Mouse (Mus musculus) cerebral cortex, adult 2 months (tissue): Measurements from ENCODE around the gene Tmem136.

Experiments used
- WGBS: fragments of 180-500 bp; shearing (Covaris S2); methylation state at CpG from one replicate; pipeline ENCODE4 v1.1.7; 2018; 5-methylcytosine and 5-hydroxymethylcytosine counted together

Gene Tmem136

GRCm38 (mm10) chr9:43108721-43109120 lies 7.6 kb downstream of the Tmem136 start:
- WGBS = 91% methylated on average over 3 of the region's 3 CpGs

GRCm38 (mm10) chr9:43108081-43108480 lies 8.3 kb downstream of the Tmem136 start:
- 63% methylated on average over 1 of the region's 1 CpGs for WGBS

GRCm38 (mm10) chr9:43107555-43107954 lies 8.8 kb downstream of the Tmem136 start:
- WGBS = 13% methylated on average over 5 of the region's 5 CpGs

GRCm38 (mm10) chr9:43107187-43107517 lies 9.2 kb downstream of the Tmem136 start, which contains the start of gene Arhgef12:
Gene Arhgef12 (minus strand): TSS chr9:43107239.
- WGBS = 5% methylated on average over 10 of the region's 10 CpGs

GRCm38 (mm10) chr9:43106426-43107186 lies 9.8 kb downstream of the Tmem136 start:
- WGBS = 2% methylated on average over 22 of the region's 22 CpGs

GRCm38 (mm10) chr9:43105664-43106361 lies 10.6 kb downstream of the Tmem136 start:
- WGBS = under 1% methylated on average over 89 of the region's 91 CpGs

GRCm38 (mm10) chr9:43104873-43105663 lies 11.3 kb downstream of the Tmem136 start:
- 1% methylated on average over 38 of the region's 40 CpGs for WGBS

- 3% methylated on average over 4 of the region's 4 CpGs for WGBS
These were observed 11.9 kb downstream of the Tmem136 start for GRCm38 (mm10) chr9:43104526-43104872.

GRCm38 (mm10) chr9:43103675-43104299 lies 12.6 kb downstream of the Tmem136 start:
- WGBS = 18% methylated on average over 4 of the region's 4 CpGs

GRCm38 (mm10) chr9:43102931-43103330 lies 13.4 kb downstream of the Tmem136 start:
- WGBS = 75% methylated on average over 2 of the region's 2 CpGs

- 41% methylated on average over 8 of the region's 8 CpGs for WGBS
These were observed 14.3 kb downstream of the Tmem136 start for GRCm38 (mm10) chr9:43101936-43102595.

- WGBS = 48% methylated on average over 4 of the region's 4 CpGs
These were observed 17.4 kb downstream of the Tmem136 start for GRCm38 (mm10) chr9:43098922-43099321.

GRCm38 (mm10) chr9:43097801-43098557 lies 18.4 kb downstream of the Tmem136 start:
- WGBS = 73% methylated on average over 3 of the region's 3 CpGs

- WGBS = 73% methylated on average over 4 of the region's 4 CpGs
These were observed 21.5 kb downstream of the Tmem136 start for GRCm38 (mm10) chr9:43094828-43095227.

- 29% methylated on average over 3 of the region's 3 CpGs for WGBS
These were observed 22.6 kb downstream of the Tmem136 start for GRCm38 (mm10) chr9:43093803-43094202.

- WGBS = 86% methylated on average over 1 of the region's 1 CpGs
These were observed 30.6 kb downstream of the Tmem136 start for GRCm38 (mm10) chr9:43085686-43086285.

- WGBS = 68% methylated on average over 7 of the region's 7 CpGs
These were observed 31.6 kb downstream of the Tmem136 start for GRCm38 (mm10) chr9:43084496-43085362.

GRCm38 (mm10) chr9:43083441-43084055 lies 32.8 kb downstream of the Tmem136 start:
- 43% methylated on average over 7 of the region's 7 CpGs for WGBS

GRCm38 (mm10) chr9:43078711-43079110 lies 37.7 kb downstream of the Tmem136 start:
- WGBS = 95% methylated on average over 3 of the region's 3 CpGs
